Mouse (Mus musculus): ENCODE measurements around the gene Naaladl2.
"Not testable (repeated sequence)": the region's sequence is repeated elsewhere in the genome, so short reads cannot be mapped to it uniquely, and the experiment has no call there.

Gene Naaladl2

DNA sequence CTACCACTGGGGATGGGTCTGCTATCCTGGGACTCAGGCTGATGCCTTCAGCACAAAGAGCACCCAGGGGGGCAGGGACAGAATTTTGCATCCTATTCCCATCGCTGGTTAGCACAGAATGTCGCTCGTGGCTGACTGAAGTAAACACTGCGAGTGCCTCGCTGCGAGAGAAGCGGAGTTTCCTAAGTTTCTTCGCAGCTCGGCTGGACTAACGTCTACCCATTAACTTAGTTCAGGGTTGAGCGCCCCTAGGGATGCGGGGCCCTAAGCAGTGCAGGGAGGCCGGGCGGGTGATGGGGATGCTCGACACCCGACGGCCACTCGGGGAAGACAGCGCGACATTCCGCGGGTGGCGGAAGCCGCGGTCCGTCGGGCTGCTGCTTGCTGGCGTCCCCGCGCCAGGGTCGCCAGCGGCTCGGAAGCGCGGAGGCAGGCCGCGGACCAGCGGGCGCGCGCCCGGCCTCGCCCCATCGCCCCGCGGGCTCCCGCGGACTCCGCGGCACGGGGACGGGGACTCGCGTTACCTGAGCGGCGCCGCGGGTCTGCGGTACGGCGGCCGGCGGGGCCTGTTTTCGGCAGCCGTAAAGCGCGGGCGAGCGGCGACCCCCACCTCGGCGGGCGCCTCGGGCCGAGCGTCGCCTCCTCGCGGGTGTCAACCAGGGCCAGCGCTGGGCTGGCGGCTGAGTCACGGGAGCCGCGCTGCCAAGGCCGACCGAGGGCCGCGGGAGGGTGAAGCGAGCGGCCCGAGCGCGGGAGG is at the start of gene Naaladl2:
Naaladl2 (minus strand) TSS at position 707 of the 757 bp plus-strand sequence.
- CTCF ChIA-PET, result no interaction called here

- CTCF ChIA-PET, result no interaction called here
These were observed 7.7 kb upstream of the Naaladl2 start for GRCm38 (mm10) chr3:25151721-25152120.

DNA sequence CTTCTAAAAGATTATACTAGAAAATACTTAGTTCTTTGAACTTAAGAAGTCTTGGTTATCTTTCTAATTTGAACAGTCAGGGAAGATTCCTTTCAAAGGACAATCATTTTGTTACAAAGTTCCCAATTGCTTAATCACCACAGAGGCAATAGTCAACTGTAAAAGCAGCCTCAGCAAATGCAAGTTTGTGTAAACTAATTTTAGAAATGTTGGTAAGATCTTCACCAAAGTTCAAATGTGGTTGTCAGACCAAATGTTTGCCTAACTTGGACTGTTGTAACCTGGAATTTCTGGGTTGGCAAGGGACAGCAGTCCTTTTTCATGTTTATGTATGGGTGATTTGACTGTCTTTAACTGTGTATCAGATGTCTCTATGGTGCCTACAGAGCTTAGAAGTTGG is 3.2 kb upstream of the Naaladl2 start:
- CTCF ChIA-PET, result no interaction called here

GRCm38 (mm10) chr3:25144961-25145697 is 1.1 kb upstream of the Naaladl2 start:
- CTCF ChIA-PET, result no interaction called here

DNA sequence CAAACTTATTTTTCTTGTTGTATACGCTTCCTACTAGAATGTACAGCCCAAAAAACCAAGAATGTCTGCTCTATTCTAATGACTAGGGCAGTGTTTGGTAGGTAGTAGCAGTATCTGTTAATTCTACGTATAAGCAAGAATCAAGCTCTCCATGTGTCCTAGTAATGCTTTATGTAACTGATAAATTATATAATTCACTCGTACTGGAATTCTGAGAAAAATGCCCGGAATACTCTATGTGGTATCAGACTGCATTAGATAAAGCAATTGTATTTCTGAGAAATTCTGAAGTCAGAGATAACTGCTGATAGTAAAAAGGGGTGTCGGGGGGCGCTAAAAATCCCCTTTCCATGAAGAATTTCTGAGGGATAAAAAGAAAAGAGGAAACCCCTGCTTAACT is 950 bp downstream of the Naaladl2 start:
- CTCF ChIA-PET, result no interaction called here

- CTCF ChIA-PET, result no interaction called here
These were observed 12.2 kb downstream of the Naaladl2 start for GRCm38 (mm10) chr3:25131848-25132247.

- CTCF ChIA-PET, result no interaction called here
These were observed 16.2 kb downstream of the Naaladl2 start for GRCm38 (mm10) chr3:25127864-25128263.

DNA sequence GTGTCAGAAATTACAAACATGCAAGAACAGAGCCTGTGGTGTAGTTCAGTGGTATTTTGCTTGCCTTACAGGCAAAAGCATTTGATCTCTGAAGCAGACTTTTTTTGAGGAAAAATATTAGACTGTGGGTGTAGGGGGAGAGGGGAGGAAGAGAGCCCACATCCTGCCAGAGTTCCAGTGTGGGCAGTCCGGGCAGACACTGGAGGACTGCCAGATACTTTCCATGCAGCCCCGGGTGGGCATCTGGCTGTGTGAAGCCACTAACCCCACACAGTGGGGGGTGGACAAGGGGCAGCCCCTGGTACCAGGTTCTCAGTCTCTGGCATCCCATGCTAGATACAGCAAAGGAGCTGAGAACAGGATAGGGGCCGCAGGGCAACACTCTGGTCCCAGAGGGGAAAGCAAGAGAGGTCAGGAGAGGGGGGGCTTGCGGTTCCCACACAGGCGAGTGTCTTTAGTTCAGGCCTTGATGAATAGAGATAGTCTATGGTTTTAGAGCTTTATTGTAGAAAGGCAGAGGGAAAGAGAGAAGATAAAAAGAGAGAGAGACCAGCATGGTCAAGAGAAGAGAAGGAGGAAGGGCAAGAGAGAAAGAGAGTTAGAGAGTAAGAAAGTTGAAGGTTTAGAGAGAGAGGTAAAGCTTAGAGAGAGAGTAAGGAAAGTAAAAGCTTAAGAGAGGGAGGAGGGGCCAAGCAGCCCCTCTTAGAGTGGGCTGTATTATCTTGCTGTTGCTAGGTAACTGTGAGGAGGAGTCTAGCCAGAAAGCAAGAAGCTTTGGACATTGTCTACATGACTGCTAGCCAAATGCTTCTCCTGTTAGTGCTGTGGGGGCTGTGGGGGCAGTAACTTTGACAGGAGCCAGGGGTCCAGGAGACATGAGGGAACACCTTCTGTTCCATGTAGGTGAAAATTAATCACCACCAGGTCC is 18.9 kb downstream of the Naaladl2 start:
- CTCF ChIA-PET, result no interaction called here

- CTCF ChIA-PET, result no interaction called here
These were observed 31.0 kb downstream of the Naaladl2 start for GRCm38 (mm10) chr3:25113107-25113506.

- CTCF ChIA-PET, result no interaction called here
These were observed 35.1 kb downstream of the Naaladl2 start for GRCm38 (mm10) chr3:25108997-25109396.

DNA sequence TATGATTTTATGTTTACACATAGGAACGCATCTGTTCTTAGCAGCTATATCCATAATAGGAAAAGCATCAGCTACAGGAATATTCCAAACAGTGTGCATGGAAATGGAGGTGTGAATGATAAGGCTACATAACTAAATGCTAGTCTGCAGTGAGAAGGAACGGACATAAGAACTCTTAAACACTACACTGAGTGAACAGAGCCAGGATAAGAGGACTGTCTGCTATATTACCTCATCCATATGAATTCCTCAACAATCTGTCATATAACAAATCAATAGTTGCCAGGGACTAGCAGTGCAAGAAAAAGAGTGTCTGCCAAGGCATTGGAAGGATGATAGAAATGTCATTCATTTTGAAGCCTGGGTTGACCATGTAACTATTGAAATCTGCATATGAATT is 51.1 kb downstream of the Naaladl2 start:
- CTCF ChIA-PET, result no interaction called here

GRCm38 (mm10) chr3:25075785-25076184 is 68.3 kb downstream of the Naaladl2 start:
- CTCF ChIA-PET, result no interaction called here

- CTCF ChIA-PET, result no interaction called here
These were observed 69.8 kb downstream of the Naaladl2 start for GRCm38 (mm10) chr3:25074266-25074665.

- CTCF ChIA-PET, result no interaction called here
These were observed 70.2 kb downstream of the Naaladl2 start for GRCm38 (mm10) chr3:25073821-25074220.

DNA sequence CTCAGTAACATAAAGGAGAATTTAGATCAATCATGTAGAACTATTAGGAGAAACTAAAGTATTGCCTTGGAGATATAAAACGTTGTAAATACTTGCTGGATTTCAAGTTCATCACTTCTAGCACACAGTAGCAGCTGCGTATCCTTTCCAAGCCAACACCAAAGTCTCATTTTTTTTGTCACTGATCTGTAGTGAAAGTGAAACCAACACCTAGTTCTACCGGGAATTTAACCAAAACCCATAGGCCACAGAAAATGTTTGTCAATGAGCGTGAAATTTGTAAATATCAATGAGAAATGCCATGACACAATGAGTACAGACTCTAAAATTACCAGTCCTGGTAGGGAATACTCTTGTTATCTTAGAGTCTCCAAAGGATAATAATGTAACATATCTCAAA is 80.8 kb downstream of the Naaladl2 start:
- CTCF ChIA-PET, result no interaction called here

DNA sequence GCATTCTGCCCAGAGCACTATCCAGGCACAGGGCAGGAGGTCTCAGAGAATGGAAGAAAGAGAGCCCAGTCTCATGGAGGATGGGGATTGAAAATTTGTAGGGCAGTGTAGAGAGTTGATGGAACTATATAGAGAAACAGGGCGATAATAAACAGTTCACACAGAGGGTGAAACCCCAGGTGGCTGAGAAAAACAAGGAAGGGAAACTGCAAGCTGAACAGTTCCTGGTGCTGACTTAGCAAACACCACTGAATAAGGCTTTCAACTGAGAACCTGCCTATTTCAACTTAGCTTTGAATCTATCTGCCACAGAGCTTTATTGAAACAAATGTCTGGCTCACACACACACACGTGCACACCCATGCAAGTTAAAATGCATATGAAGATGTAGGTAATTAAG is 91.1 kb downstream of the Naaladl2 start:
- CTCF ChIA-PET, result no interaction called here

DNA sequence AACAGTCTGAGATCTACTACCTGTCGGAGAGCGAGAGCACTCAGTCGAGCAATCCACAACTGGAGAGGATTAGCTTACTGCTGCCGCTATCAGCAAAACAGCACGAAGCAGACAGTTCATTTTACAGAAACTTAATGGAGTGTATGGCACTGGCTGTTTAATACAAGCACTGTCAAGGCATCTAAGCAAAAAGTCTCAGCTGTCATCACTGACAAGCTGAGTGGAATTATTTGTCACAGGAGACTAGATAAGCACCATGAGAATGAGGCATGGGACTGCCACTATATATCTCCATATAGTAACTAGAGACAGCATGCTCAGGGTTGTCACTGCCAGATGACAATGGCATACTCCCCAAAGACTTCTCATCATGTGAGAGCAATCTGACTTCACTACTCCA is 124.1 kb downstream of the Naaladl2 start:
- CTCF ChIA-PET, result no interaction called here

- CTCF ChIA-PET, result no interaction called here
These were observed 133.3 kb downstream of the Naaladl2 start for GRCm38 (mm10) chr3:25010751-25011150.

- CTCF ChIA-PET, result not testable (repeated sequence)
These were observed 137.3 kb downstream of the Naaladl2 start for GRCm38 (mm10) chr3:25006802-25007201.

DNA sequence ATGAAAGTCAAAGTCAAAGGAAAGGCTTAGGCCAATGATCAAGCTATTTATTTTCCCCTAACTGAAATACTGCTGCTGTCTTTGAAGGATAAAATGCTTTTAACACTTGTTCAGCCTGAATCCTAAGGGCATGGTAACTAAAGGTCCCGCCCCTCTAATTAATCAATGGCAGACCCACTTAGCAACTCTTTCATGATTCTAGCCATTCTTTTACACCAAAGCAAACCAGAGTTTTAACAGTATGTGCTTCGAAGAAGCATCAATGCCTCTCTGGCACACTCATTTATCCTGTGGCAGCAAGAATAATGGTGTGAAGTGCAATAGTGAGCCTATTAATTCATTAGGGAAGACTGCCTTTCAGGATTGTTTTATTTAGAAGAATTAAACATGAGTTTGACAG is 151.5 kb downstream of the Naaladl2 start:
- CTCF ChIA-PET, result no interaction called here

DNA sequence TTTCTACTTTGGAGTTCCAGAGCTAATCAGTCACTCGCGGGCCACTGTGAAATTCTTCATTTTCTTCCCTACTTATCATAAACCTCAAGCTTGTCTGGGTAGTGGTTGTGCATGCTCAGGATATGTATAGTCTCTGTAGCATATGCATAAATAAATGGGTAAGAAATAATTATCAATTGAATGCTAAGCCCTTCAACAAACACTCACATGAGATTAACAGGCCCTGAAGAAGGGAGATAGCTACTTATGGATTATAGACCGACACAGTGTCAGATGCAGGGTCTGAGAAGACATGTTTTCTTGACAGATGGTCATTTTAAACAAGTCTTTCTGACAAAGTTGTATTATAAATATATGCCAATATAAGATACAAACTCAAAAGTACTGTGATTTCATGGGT is 152.0 kb downstream of the Naaladl2 start:
- CTCF ChIA-PET, result no interaction called here

GRCm38 (mm10) chr3:24982111-24982510 is 161.9 kb downstream of the Naaladl2 start:
- CTCF ChIA-PET, result no interaction called here

- CTCF ChIA-PET, result no interaction called here
These were observed 201.9 kb downstream of the Naaladl2 start for GRCm38 (mm10) chr3:24942170-24942569.
